Mouse (Mus musculus): ENCODE results near the gene Phldb2.

DNA sequence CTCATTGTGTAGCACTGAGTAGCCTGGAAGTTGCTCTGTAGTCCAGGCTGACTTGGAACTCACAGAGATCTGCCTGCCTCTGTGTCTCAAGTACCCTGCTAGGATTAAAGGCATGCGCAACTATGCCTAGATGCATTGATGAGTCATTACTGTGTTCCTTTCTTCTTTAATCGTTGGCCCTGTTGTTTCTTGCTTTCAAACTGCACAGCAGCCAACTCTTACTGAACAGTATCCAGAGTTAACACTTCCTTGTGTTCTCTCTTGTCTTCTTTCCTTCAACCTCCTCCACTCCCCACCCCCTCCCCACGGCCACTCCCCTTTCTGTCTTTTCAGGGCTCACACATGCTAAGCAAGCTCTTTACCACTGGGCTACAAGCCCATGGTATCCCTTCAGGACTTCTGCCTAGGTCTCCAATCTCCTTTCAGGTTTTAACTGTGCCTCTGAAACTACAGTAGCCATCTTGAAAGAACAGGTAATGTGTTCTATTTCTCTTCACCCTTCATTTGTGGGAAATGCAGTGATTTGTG is 17.4 kb downstream of the Phldb2 start:
- TF ChIP-seq CHD2 (IDR thresholded peaks at IDR 0.05; ENCODE audit: low read length) (no peak), POLR2A (IDR thresholded peaks at IDR 0.05; ENCODE audit: control insufficient read depth in 1 of 2, insufficient read depth in 1 of 2, low read depth in 1 of 2, low read length in 2 of 2, poor library complexity in 1 of 2) (no peak), ZKSCAN1 (IDR thresholded peaks at IDR 0.05; ENCODE audit: low read depth, low read length) (no peak), POLR2AphosphoS5 (IDR thresholded peaks at IDR 0.05; ENCODE audit: borderline replicate concordance, low read depth, low read length) (no peak), BHLHE40 (IDR thresholded peaks at IDR 0.05; ENCODE audit: borderline replicate concordance, low read depth, low read length) (no peak), USF2 (IDR thresholded peaks at IDR 0.05; ENCODE audit: borderline replicate concordance in 1 of 2, insufficient read depth in 1 of 2, low read depth in 1 of 2, low read length in 2 of 2) (no peak), CTCF (IDR thresholded peaks at IDR 0.05 in 2 of 3, conservative IDR thresholded peaks at IDR 0.05 in 1 of 3; ENCODE audit: control insufficient read depth in 1 of 3, insufficient read depth in 1 of 3, low read depth in 2 of 3, low read length in 3 of 3, poor library complexity in 1 of 3, severe bottlenecking in 1 of 3) (no peak), USF1 (IDR thresholded peaks at IDR 0.05; ENCODE audit: low read depth, low read length) (no peak), MEF2A (IDR thresholded peaks at IDR 0.05; ENCODE audit: extremely low read depth, insufficient replicate concordance, low read depth, low read length, poor library complexity, severe bottlenecking) (no peak), GATA1 (IDR thresholded peaks at IDR 0.05; ENCODE audit: low read depth, low read length) (no peak), NELFE (IDR thresholded peaks at IDR 0.05; ENCODE audit: low read depth, low read length) (no peak), CHD1 (IDR thresholded peaks at IDR 0.05; ENCODE audit: low read depth, low read length) (no peak), MAX (IDR thresholded peaks at IDR 0.05; ENCODE audit: low read length) (no peak)
